Mouse (Mus musculus) olfactory bulb, adult 2 months (tissue): Measurements from ENCODE around the gene Pamr1. TPM values are rescaled to one million over a fixed set of nuclear protein-coding genes. Genes with fewer than 3 reads are reported as not detected.

Experiments
- H3K27ac ChIP-seq: fragments of 200-500 bp; 2 replicates; pipeline ENCODE4 v1.5.1; 2012; ENCODE audit warnings: low read depth, low read length; ENCODE audit not compliant: insufficient read depth
- H3K4me1 ChIP-seq: fragments of 200-500 bp; 2 replicates; pipeline ENCODE4 v1.6.1; 2012; ENCODE audit warnings: low read length; ENCODE audit not compliant: control insufficient read depth, insufficient read depth
- H3K4me3 ChIP-seq: fragments of 200-500 bp; 2 replicates; pipeline ENCODE4 v1.5.1; 2012; ENCODE audit warnings: mild to moderate bottlenecking, low read depth, low read length, moderate library complexity; ENCODE audit not compliant: insufficient read depth
- CTCF ChIP-seq: fragments of 200-500 bp; IDR thresholded peaks from 2 replicates; pipeline ENCODE4 v1.5.1; 2012; ENCODE audit warnings: low read depth, mild to moderate bottlenecking, low read length, moderate library complexity; ENCODE audit not compliant: insufficient read depth
- POLR2A ChIP-seq: fragments of 200-500 bp; IDR thresholded peaks from 2 replicates; pipeline ENCODE4 v1.6.1; 2012; ENCODE audit warnings: mild to moderate bottlenecking, low read depth, low read length, moderate library complexity; ENCODE audit not compliant: insufficient read depth
- WGBS: fragments of 180-500 bp; shearing (Covaris S2); methylation state at CpG from one replicate; pipeline ENCODE4 v1.1.7; 2018; 5-methylcytosine and 5-hydroxymethylcytosine counted together
- polyA plus RNA-seq: library from polyadenylated mRNA; stranded (reverse); fragments of >200 nt; gene quantifications from 2 replicates; pipeline ENCODE4 v1.2.4, GENCODE M21; 2012; ENCODE audit warnings: low replicate concordance; ENCODE audit not compliant: missing spikeins, insufficient read depth, insufficient read length

Gene Pamr1
- polyA plus RNA-seq, 1 experiment = not detected

DNA sequence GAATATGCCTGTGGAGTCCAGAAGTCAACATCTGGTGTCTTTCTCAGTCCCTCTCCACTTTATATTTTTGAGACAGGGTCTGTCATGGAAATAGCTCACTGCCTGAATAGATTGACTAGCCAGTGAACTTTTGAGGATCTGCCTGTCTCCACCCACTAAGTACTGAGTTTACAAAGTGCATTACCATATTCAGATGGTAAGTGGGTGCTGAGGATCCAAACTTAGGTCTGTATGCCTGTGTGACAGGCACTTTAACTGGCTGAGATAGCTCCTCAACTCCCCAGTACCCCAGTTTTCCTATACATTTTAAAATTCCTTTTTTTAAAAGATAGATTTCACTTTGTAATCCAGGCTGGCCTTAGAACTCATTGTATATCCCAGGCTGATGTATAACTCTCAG is 73.1 kb downstream of the Pamr1 start:
- TF ChIP-seq POLR2A = no peak
- no peak for TF ChIP-seq CTCF
- Histone ChIP-seq H3K4me1 (no peaks in the 10 kb centered on the region), H3K27ac (no peak overlapping the region), H3K4me3 (no peak overlapping the region)

- Histone ChIP-seq H3K4me3 (no peak overlapping the region), H3K4me1 (no peaks in the 10 kb centered on the region), H3K27ac (no peak overlapping the region)
- WGBS = 68% methylated on average over 1 of the region's 1 CpGs
- TF ChIP-seq CTCF = no peak
- TF ChIP-seq POLR2A = no peak
Observed at GRCm38 (mm10) chr2:102624538-102624937, 74.7 kb downstream of the Pamr1 start.

GRCm38 (mm10) chr2:102632361-102632760 is 82.5 kb downstream of the Pamr1 start:
- WGBS = 93% methylated on average over 4 of the region's 4 CpGs
- no peak for TF ChIP-seq POLR2A
- TF ChIP-seq CTCF = no peak
- no peak overlapping the region for H3K4me3 ChIP-seq

GRCm38 (mm10) chr2:102634010-102634409 is 84.2 kb downstream of the Pamr1 start:
- TF ChIP-seq POLR2A (no peak), CTCF (no peak)
- no peak overlapping the region for H3K27ac ChIP-seq
- H3K4me3 ChIP-seq = no peak overlapping the region
- 25% methylated on average over 1 of the region's 1 CpGs for WGBS
- H3K4me1 ChIP-seq = no peaks in the 10 kb centered on the region

More at GRCm38 (mm10) chr2:102632361-102632760, 82.5 kb downstream of the Pamr1 start:
- Histone ChIP-seq H3K27ac (no peak overlapping the region), H3K4me1 (no peaks in the 10 kb centered on the region)

GRCm38 (mm10) chr2:102635523-102636060 is 85.8 kb downstream of the Pamr1 start:
- Histone ChIP-seq H3K27ac (peak overlapping the region; percentile 19; the same call in 1 of the 2 replicates), H3K4me1 (no peaks in the 10 kb centered on the region), H3K4me3 (no peak overlapping the region)
- TF ChIP-seq POLR2A = no peak
- 70% methylated on average over 3 of the region's 3 CpGs for WGBS

GRCm38 (mm10) chr2:102636116-102636600 is 86.3 kb downstream of the Pamr1 start:
- no peaks in the 10 kb centered on the region for H3K4me1 ChIP-seq
- WGBS = 69% methylated on average over 7 of the region's 7 CpGs
- H3K4me3 ChIP-seq = no peak overlapping the region
- no peak for TF ChIP-seq POLR2A
- no peak for TF ChIP-seq CTCF
- H3K27ac ChIP-seq = peak overlapping the region; percentile 19

- H3K4me1 ChIP-seq = no peaks in the 10 kb centered on the region
- WGBS = 62% methylated on average over 5 of the region's 5 CpGs
- TF ChIP-seq POLR2A = no peak
- no peak overlapping the region for H3K27ac ChIP-seq
- H3K4me3 ChIP-seq = no peak overlapping the region
Observed at GRCm38 (mm10) chr2:102638140-102638539, 88.3 kb downstream of the Pamr1 start.

- 30% methylated on average over 2 of the region's 2 CpGs for WGBS
- Histone ChIP-seq H3K27ac (no peak overlapping the region), H3K4me3 (no peak overlapping the region), H3K4me1 (no peaks in the 10 kb centered on the region)
- no peak for TF ChIP-seq CTCF
- TF ChIP-seq POLR2A = no peak
Observed at GRCm38 (mm10) chr2:102638690-102639089, 88.9 kb downstream of the Pamr1 start.

- H3K4me1 ChIP-seq = peaks cover 2% of the 10 kb centered on the region; the same call in 1 of the 2 replicates
- TF ChIP-seq POLR2A (no peak), CTCF (no peak)
- WGBS = 79% methylated on average over 10 of the region's 10 CpGs
- peak overlapping the region; percentile 64; the same call in 1 of the 2 replicates for H3K27ac ChIP-seq
- no peak overlapping the region for H3K4me3 ChIP-seq
Observed at GRCm38 (mm10) chr2:102648845-102649500, 99.2 kb downstream of the Pamr1 start.
